Mouse (Mus musculus): ENCODE measurements around the gene Prkd3.

The Prkd3 gene

GRCm38 (mm10) chr17:78999189-78999588, 21.4 kb downstream of the Prkd3 start:
- DNase-seq, result no peak

GRCm38 (mm10) chr17:78998130-78998529, 22.5 kb downstream of the Prkd3 start:
- DNase-seq, result no peak

GRCm38 (mm10) chr17:78994931-78995820, 25.4 kb downstream of the Prkd3 start:
- no peak for DNase-seq

GRCm38 (mm10) chr17:78994382-78994781, 26.2 kb downstream of the Prkd3 start:
- DNase-seq, result no peak

GRCm38 (mm10) chr17:78993670-78994069, 26.9 kb downstream of the Prkd3 start:
- DNase-seq, result no peak

- DNase-seq, result no peak
These were observed 28.2 kb downstream of the Prkd3 start for GRCm38 (mm10) chr17:78992303-78993027.

- DNase-seq, result no peak
These were observed 29.1 kb downstream of the Prkd3 start for GRCm38 (mm10) chr17:78991549-78991948.

- no peak for DNase-seq
These were observed 31.6 kb downstream of the Prkd3 start for GRCm38 (mm10) chr17:78989015-78989414.

GRCm38 (mm10) chr17:78983736-78984135, 36.9 kb downstream of the Prkd3 start:
- no peak for DNase-seq

GRCm38 (mm10) chr17:78983166-78983565, 37.5 kb downstream of the Prkd3 start:
- DNase-seq, result no peak

- no peak for DNase-seq
These were observed 52.1 kb downstream of the Prkd3 start for GRCm38 (mm10) chr17:78968500-78968899.

GRCm38 (mm10) chr17:78966092-78966883, 54.3 kb downstream of the Prkd3 start:
- DNase-seq, result no peak

GRCm38 (mm10) chr17:78964387-78964786, 56.2 kb downstream of the Prkd3 start:
- DNase-seq, result no peak

- no peak for DNase-seq
These were observed 61.1 kb downstream of the Prkd3 start for GRCm38 (mm10) chr17:78959473-78959872.

- no peak for DNase-seq
These were observed 67.4 kb downstream of the Prkd3 start for GRCm38 (mm10) chr17:78953240-78953639.

- DNase-seq, result no peak
These were observed 68.5 kb downstream of the Prkd3 start for GRCm38 (mm10) chr17:78952070-78952469.

GRCm38 (mm10) chr17:78951225-78951624, 69.4 kb downstream of the Prkd3 start:
- no peak for DNase-seq

GRCm38 (mm10) chr17:78942579-78942978, 78.0 kb downstream of the Prkd3 start:
- DNase-seq, result no peak

- DNase-seq, result no peak
These were observed 81.7 kb downstream of the Prkd3 start for GRCm38 (mm10) chr17:78938927-78939326.

- DNase-seq, result no peak
These were observed 83.3 kb downstream of the Prkd3 start for GRCm38 (mm10) chr17:78937229-78937853.

GRCm38 (mm10) chr17:78936466-78937228, 84.0 kb downstream of the Prkd3 start, which contains the start of the genes Cebpz and Ndufaf7:
TSS of gene Cebpz (minus strand) at chr17:78937066.
TSS of gene Ndufaf7 (plus strand) at chr17:78937136.
- peak; percentile 97 for DNase-seq

- no peak for DNase-seq
These were observed 84.8 kb downstream of the Prkd3 start for GRCm38 (mm10) chr17:78935857-78936256.
